Mouse (Mus musculus): ENCODE data around the gene N4bp2.
"Not testable (repeated sequence)": the region's sequence is repeated elsewhere in the genome, so short reads cannot be mapped to it uniquely, and the experiment has no call there.

The N4bp2 gene
- long read RNA-seq, experiment 1, partial matches to known transcripts = 0 of 2 reads
- long read RNA-seq, experiment 1, other reads (novel, unspliced or antisense) = 1 of 2 reads
- long read RNA-seq, experiment 2, partial matches to known transcripts = 0 of 2 reads
- long read RNA-seq, experiment 2, other reads (novel, unspliced or antisense) = 1 of 2 reads

DNA sequence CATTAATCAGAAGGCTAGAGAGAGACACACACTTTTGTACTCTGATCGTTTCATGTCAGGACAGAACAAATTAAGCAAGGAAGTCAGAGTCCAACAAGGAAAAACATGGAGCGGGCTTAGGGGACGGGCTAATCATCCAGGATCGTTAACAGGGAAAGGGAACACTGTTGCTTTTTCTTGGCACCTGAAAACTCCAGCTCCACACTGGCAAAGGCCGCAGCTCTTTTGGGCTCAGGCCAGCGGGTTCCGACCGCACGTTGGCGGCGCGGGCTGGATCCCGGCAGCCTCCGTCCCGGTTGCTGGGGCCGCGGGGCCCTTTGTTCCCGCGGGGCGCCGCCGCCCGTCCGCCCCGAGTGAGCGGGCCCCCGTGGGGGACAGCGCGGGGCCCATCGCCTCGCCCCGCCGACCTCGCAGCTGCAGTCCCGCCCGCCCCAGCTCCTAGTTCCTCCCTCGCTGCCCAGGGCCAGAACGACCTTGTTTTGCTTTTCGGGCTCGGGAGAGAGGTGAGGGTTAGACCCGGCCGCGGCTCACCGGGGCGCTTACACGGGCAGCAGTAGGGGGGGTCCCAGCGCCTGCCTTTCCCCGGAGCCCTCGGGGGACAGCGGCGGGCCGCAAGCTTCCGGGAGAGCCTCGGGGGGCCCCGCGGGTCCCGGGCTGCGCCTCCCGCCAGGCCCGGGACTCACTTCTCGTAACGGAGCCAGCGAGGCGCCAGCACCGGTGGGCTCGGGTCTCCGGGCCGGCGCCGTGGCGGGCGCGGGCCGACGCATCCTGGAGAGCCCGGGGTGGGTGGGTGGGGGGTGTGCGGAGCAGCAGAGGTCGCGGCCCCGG, at the start of gene N4bp2:
Gene N4bp2, plus strand, starts transcription at position 434 of the 828 bp plus-strand sequence.
- intact Hi-C loops (cut with DNase I) = no loop called here

DNA sequence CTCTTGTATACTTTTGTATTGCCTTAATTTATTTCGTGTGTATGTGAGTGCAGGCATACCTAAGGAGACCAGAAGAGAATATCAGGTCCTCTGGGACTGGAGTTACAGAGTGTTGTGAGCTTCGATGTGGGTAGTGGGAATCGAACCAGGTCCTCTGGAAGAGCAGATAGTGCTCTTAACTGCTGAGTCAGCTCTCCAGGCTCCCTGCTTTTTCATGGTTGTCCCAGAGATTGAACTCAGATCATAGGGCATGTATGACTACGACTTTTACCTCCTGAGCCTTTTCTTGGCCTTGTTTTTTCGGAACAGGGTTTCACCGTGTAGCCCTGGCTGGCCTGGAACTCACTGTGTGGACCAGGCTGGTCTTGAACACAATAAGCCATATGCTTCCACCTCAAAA, 48.2 kb upstream of the N4bp2 start:
- intact Hi-C loops (cut with DNase I) = no loop called here

DNA sequence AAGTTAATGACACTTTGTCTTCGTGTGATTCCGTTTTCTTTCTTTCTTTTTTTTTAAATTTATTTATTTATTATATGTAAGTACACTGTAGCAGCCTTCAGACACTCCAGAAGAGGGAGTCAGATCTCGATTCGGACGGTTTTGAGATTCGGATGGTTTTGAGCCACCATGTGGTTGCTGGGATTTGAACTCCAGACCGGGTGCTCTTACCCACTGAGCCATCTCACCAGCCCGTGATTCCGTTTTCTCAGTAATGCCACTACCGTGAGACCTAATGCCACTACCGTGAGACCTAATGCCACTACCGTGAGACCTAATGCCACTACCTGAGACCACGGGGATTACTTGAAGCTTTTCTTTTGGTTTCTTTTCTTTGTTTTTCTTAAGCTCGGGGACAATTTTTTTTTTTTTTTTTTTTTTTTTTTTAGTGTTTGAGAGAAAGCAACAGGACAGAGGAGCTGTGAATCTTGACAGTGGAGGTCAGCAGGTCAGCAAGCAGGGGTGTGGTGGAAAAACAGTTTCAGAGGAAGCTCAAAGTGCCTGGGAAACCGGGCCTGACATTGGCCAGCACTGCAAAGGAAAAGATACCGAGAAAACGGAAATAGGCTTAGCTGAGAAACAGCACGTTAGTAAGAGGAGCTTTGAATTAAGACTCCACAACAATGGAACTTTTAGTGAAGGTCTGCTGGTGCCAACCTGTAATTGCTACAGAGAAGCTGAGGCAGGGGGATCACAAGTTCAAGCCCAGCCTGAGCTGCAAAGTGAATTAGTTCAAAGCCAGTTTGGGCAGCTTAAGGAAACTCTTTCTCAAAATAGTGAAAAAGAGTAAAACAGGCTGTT, 46.0 kb upstream of the N4bp2 start:
- intact Hi-C loops (cut with DNase I) = no loop called here

DNA sequence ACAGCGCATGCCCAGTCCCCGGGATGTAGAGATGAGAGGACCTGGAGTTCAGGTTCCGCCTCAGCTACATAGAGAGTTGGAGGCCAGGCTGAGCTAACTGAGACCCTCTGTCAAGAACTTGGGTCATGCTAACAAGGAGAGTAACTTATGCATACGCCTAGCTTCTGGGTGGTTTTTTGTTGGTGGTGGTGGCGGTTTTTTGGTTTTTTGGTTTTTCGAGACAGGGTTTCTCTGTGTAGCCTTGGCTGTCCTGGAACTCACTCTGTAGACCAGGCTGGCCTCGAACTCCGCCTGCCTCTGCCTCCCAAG, 45.5 kb upstream of the N4bp2 start:
- intact Hi-C loops (cut with DNase I) = not testable (repeated sequence)

DNA sequence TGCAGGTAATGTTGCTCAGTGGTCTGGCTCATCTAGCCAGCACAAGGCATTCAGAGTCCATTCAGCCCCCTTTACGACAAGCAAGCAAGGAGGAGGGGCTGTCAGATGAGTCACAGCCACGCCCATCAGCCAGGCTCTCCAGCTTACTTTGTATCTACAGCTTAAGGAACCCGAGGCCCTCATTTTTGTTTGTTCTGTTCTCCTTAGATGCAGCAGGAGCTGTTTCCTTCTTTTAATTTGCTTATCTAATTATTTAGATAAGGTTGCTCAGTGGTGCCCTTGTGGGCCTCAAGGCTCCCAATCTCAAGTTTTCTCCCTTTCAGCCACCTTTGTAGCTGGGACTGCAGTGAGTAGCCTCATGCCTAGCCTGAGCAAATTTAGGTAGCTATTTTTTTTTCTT, 45.0 kb upstream of the N4bp2 start:
- intact Hi-C loops (cut with DNase I) = no loop called here

DNA sequence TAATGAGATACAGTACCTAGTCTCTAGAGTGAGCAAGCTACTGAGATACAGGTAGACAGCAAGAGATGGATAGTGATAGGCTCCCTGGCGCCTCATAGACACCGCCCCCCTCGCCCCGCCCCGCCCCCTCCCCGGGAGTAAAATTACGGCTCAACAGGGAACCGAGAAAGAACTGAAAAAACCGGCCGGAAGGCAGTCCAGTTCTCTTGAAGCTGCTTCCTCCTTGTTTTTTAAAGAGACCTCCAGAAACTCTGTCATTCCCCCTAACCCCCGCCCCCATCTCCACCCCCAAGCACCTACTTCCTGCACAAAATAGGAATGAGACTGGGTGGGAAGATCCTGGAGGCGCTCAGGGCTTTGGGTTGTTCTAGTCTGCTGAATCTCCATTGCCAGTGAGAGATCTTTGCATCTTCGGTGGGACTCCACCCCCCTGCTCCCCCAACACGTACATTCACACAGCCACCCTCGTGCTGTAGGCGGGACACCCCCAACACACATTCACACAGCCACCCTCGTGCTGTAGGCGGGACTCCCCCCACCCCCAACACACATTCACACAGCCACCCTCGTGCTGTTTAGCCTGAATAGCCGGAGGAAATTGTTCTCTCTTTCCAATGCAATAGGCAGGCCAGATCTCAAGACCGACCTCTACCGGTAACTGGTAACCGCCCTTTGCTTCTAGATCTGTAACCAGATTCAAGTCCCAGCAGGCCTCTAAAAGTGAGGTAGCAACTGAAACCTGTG, 38.8 kb upstream of the N4bp2 start:
- intact Hi-C loops (cut with DNase I) = no loop called here

DNA sequence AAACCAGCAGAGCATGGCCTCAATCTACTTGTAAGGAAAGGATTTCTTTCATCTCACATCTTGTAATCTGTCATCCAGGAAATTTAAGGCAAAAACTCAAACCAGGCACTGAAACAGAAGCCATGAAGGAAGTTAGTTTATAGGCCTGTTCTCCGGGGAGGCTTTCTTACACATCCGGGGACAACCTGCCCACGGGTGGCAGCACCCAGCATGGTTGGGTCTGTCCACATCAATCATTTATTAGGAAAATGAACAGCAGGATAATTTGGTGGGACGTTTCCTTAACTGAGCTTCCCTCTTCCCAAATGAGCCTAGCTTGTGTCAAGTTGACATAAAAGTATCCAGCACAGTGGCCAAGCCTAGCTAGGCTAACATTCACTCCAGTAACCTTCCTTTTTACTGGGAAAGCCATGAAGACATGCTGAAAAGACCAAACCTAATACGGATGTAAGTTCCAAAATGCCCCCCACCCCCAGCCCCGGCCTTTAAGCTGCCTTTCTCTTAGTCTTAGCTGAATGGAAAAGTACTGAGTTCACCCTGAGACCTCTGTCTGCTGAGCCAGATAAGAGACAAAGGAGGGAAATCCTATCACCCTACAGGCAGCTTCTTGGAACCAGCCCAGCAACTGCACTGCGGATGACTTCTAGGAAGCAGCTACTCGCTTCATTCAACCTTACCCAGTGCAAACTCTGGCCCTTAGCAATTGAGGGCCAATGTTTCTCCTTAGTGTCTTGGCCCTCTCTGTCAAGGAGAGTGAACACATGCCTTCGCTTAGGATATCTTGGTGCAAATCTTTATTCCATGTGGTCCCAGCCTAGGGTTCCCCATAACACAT, 31.9 kb upstream of the N4bp2 start:
- intact Hi-C loops (cut with DNase I) = no loop called here

DNA sequence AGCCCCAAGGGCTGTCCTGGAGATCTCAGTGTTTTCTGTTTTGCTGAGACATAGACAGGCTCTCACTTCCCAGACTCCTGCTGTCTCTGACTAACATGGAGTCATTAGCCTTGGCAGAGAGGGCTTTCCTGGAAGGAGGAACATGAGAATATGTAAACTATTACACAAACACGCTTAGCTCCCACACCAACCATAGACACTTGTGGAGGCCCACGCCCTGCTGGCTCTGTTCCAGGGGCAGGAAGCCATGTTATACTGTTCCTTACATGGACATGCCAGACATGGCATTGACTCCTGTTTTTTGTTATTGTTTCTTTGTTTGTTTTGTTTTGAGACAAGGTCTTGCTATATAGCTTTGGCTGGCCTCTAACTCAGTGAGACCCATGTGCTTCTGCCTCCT, 27.7 kb upstream of the N4bp2 start:
- intact Hi-C loops (cut with DNase I) = no loop called here

DNA sequence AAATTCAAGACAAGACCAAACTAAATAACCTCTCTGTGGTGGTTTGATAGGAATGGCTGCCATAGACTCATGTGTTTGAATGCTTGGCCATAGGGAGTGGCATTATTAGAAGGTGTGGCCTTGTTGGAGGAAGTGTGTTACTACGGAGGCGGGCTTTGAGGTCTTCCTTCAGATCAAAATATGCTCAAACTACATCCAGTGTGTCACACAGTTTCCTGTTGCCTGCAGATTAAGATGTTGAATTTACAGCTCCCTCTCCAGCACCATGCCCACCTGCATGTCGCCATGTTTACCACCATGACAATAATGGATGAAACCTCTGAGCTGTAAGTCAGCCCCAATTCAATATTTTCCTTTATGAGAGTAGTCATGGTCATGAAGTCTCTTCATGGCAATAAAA, 24.0 kb upstream of the N4bp2 start:
- intact Hi-C loops (cut with DNase I) = no loop called here

DNA sequence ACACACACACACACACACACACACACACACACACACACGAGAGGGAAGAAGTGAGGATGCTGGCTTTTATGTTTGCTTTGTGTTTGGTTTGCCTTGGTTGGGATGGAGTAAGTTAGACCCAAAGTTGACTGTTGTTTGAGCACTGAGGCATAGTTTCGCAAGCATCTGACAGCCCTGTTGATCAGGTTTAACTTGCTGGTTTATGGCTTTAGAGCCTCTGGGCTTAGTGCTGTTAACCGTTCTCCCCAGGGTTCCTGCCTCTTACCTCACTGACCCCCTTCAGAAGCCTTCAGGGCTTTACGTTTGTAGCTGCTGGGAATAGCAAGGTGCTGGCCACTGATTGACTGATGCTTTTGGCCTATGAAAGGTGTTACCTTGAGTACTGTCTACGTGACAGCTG, 16.4 kb upstream of the N4bp2 start:
- intact Hi-C loops (cut with DNase I) = no loop called here

DNA sequence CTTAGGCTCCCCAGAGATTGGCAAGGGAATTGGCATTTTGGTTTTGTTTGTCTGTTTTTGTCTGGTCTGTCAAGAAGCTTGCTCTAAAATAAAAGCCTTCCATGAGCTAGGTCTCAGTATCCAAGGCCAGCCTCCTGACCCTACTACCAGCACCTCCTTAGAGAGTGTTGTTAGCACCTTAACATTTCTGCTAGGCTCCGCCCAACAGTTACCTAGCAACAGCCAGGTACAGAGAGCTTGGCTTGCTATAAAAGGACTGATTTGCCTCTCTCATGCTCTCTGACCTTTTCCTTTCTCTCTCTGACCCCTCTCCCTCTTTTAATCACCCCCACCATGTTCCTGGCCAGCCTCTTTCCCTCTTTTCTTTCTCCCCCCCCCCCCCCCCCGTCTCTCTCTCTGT, 14.9 kb upstream of the N4bp2 start:
- intact Hi-C loops (cut with DNase I) = no loop called here

DNA sequence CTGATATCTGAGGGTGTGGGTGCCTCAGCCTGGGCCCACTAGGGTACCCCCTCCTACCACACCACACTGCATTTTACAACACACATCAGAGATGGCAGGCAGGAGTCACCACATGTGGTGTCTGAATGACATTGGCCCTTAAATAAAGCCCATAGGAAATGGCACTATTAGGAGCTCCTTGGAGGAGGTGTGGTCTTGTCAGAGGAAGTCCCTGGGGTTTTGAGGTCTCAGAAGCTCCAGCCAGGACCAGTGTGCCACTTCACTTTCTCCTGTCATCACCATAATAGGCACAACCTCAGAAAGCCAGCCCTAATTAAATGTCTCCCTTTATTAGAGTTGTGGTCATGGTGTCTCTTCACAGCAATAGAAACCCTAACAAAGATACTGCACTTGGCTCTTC, 14.4 kb upstream of the N4bp2 start:
- intact Hi-C loops (cut with DNase I) = no loop called here

DNA sequence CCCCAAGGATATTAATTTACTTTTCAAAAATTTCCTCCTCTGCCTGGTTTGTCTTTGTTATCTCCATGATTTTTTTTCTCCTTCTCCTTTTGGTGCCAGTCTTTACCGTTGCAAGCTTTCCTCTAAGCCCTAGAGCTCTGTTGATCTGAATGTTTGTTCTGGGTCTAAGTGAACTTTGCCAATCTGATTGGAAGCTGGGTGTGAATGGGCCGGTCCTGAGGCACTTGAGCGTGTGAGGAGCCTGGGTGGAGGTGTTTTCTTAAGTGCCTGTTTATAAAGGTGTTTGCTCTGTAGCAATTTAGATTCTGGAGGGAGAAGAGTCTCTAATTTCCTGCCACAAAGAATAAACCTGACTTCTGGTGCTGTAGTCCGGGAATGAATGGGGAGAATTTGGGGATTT, 11.3 kb upstream of the N4bp2 start:
- intact Hi-C loops (cut with DNase I) = no loop called here

DNA sequence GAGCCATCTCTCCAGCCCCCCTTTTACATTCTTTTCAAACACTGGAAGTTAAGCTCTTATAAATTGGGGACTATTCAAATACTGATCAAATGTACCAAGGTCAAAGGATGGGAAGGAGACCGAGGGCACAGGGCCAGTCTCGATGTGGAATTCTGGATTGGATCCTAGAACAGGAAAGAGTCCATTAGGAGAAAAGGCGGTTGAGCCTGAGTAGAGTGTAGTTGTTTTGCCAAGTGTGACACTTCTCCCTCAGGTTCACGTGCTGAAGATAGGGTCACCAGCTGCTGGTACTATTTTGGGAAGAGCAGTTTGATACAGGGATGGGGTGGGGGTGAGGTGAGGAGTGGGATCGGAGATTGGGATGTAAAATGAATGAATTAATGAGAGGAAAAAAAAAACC, 7.5 kb upstream of the N4bp2 start:
- intact Hi-C loops (cut with DNase I) = no loop called here

DNA sequence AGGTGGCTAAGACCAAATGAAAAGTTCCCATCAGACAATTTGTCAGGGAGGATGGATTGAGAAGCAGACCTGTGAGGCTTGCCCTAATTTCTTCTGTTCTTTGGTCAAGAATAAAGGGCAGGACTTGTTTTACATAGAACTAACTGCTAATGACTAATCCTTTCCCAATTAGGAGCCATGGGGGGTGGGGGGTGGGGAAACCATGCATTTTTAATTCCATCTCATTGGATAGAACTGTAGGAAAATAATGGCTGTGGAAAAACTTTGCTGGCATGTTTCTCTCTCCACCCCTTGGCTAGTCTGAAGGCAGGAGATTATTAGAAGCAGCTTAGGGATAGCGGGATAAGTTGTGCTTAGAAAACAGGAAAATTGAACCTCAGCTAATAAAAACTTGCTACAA, 6.2 kb upstream of the N4bp2 start:
- intact Hi-C loops (cut with DNase I) = no loop called here

DNA sequence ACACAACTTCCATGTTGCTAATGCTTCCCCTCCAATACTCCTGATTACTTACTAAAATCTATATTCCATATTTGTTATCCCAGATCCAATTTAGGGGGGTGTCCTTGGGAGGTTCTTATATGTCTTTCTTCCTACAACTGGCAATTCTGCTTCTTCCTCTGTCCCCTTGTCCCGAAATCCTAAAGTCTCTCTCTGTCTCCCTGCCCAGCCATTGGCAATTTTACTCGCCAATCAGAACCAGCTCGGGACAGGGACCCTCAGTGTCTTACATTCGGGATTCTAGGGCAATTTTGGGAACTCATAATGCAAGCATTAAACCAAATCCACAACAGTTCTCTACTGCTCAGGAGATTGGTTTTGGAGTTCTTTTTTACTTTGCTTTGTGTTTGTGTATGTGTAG, 3.3 kb upstream of the N4bp2 start:
- intact Hi-C loops (cut with DNase I) = no loop called here

DNA sequence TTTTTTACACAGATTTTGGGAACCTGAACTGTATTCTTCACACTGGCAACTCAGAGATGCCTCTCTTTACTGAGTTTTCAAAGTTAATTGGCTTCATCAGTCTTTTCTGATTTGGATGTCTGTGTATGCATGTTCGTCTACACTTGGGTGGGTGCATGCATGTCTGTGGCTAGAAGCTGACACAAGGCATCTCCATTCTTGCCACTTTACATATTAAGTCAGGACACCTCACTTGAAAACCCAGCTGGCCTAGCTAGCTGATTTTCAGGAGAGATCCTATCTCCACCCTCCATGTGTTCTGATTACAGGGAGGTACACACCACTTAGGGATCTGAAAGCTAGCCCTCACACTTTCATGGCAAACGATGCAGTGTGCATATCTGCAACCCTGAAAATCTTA, 2.7 kb upstream of the N4bp2 start:
- intact Hi-C loops (cut with DNase I) = no loop called here

DNA sequence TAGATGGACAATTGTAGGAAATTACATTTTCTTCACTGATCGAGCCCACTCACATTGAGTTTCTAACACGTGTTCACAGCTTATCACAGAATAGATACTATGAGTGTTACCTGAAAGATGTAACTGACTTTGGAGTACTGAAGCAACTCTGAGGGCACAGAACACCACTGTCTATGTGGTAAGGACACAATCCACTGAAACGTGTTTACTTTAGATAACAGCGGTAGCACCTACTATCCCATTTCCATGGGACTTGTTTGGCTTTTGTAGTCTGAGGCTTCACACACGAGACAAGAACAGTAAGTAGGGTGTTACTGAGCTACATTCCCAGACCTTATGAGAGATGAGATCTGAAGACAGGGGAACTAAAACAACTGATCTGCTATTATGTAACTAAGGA, 2.3 kb upstream of the N4bp2 start:
- intact Hi-C loops (cut with DNase I) = no loop called here

DNA sequence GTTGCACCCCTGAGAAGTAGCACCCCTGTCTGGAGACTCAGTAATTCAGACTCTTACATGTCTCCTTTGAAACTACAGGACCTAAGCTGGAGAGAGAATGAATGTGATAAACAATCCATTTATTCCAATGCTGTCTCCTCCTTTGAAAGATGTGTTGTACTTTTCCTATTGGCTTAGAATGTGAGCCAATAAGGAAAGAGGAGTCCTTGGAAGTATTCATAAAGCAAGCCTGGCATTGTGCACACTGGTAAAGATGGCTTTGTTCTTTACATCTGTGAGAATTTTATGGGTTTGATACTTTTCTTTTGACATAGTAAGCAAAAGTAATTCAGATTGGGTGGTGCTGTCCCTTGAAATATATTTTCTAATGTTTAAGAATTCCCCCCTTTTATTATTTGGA, 1.4 kb upstream of the N4bp2 start:
- intact Hi-C loops (cut with DNase I) = no loop called here

DNA sequence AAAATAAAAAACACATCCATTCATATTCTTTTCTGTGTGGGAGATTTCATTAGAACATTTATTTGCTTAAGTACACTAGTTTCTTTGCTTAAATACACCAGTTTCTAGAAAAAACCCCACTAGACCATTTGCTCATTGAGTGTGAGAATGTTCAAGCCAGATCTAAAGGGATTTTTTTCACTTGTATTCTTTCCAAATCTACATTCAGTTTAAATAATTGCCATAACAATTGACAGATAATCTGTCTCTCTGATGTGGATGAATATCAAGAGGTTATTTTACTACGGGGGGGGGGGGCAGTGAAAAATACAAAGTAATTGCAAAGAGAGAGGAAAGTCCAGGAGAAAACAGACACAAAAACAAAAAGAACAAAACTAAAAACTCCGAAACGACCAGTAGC, 635 bp upstream of the N4bp2 start:
- intact Hi-C loops (cut with DNase I) = no loop called here

Data from adrenal gland (tissue).